Mouse (Mus musculus) lung, adult 2 months (tissue): Measurements from ENCODE around the gene Nup214.

Source experiments
- CTCF ChIP-seq: fragments of 200-500 bp; IDR thresholded peaks from 2 replicates; pipeline ENCODE4 v1.5.1; 2011; ENCODE audit warnings: mild to moderate bottlenecking, low read length, control low read depth; ENCODE audit not compliant: insufficient read depth
- POLR2A ChIP-seq: fragments of 200-500 bp; IDR thresholded peaks from 2 replicates; pipeline ENCODE4 v1.6.1; 2011; ENCODE audit warnings: low read depth, mild to moderate bottlenecking, control low read depth, low read length, borderline replicate concordance; ENCODE audit errors: extremely low read depth

DNA sequence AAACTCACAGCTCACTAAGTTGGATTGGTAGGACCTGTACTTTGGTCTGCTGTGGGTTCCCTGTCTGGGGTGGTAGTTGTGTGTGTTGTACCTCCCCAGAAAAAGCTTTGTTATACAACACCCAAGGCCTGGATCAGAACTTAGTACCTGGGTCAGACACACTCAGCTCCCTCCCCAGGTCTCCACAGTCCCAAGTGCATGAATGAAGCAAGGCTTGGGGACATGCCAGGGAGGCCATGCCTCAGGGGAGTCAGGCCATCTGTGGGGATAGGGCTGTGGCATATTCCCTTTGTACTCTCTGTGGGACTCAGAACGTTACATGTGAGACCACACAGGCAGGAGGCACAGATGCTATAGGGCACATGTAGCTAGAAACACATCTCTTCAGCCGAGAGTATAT, 115.9 kb downstream of the Nup214 start:
- TF ChIP-seq POLR2A: no peak
- no peak for TF ChIP-seq CTCF
